Mouse (Mus musculus) liver, postnatal 0 days (tissue): ENCODE results near the gene Hps4. TPM values are rescaled to one million over a fixed set of nuclear protein-coding genes. Genes with fewer than 3 reads are reported as not detected.

Experiments used
- ATAC-seq: fragments of 200-750 bp; cut with Nextera tagmentation; 2 replicates; pipeline ENCODE4 v1.8.0; 2017; ENCODE audit warnings: mild to moderate bottlenecking, moderate library complexity
- DNase-seq: peaks from one replicate; pipeline ENCODE4 v3.0.0-alpha.2; 2016
- H3K27ac ChIP-seq: fragments of 300-500 bp; sonication (generic); 2 replicates; pipeline ENCODE4 v1.5.1; 2014; ENCODE audit warnings: antibody characterized with exemption, moderate library complexity, mild to moderate bottlenecking, low read depth
- H3K27me3 ChIP-seq: fragments of 300-500 bp; sonication (generic); 2 replicates; pipeline ENCODE4 v1.6.1; 2014; ENCODE audit warnings: low read length, control low read depth, mixed read lengths; ENCODE audit not compliant: insufficient read depth
- H3K36me3 ChIP-seq: fragments of 300-500 bp; sonication (generic); replicated peaks from 2 replicates; pipeline ENCODE4 v1.6.1; 2014; ENCODE audit warnings: mild to moderate bottlenecking, control low read depth, low read length, moderate library complexity, mixed read lengths; ENCODE audit not compliant: insufficient read depth
- H3K4me1 ChIP-seq: fragments of 300-500 bp; sonication (generic); 2 replicates; pipeline ENCODE4 v1.6.1; 2014; ENCODE audit warnings: antibody characterized with exemption, mild to moderate bottlenecking, control low read depth; ENCODE audit not compliant: insufficient read depth
- H3K4me2 ChIP-seq: fragments of 300-500 bp; sonication (generic); 2 replicates; pipeline ENCODE4 v1.6.1; 2014; ENCODE audit warnings: low read depth, mild to moderate bottlenecking, low read length, moderate library complexity, mixed read lengths
- H3K4me3 ChIP-seq: fragments of 300-500 bp; sonication (generic); 2 replicates; pipeline ENCODE4 v1.5.1; 2014; ENCODE audit warnings: low read depth, low read length
- H3K9ac ChIP-seq: fragments of 300-500 bp; sonication (generic); replicated peaks from 2 replicates; pipeline ENCODE4 v1.6.1; 2014; ENCODE audit warnings: mild to moderate bottlenecking, moderate library complexity
- H3K9me3 ChIP-seq: fragments of 300-500 bp; sonication (generic); 2 replicates; pipeline ENCODE4 v1.6.1; 2016; ENCODE audit warnings: mild to moderate bottlenecking, control low read depth, low read length, mixed read lengths
- CTCF ChIP-seq: sonication (generic); IDR thresholded peaks from 2 replicates; pipeline ENCODE4 v1.5.1; 2016; ENCODE audit warnings: antibody characterized with exemption, low read depth
- EP300 ChIP-seq: IDR thresholded peaks from 2 replicates; pipeline ENCODE4 v1.6.1; 2016; ENCODE audit warnings: antibody characterized with exemption, low read depth, mild to moderate bottlenecking
- WGBS: fragments of 180-500 bp; shearing (Covaris S2); extraction: QIAGEN DNeasy Blood & Tissue Kit; methylation state at CpG from one replicate; pipeline ENCODE4 v1.1.7; 2014; ENCODE audit not compliant: insufficient replicate concordance; 5-methylcytosine and 5-hydroxymethylcytosine counted together
- polyA plus RNA-seq: library from polyadenylated mRNA; unstranded; fragments of >200 nt; fragmentation: Nextera tagmentation; extraction: Ambion mirVana; gene quantifications from 2 replicates; pipeline ENCODE4 v1.2.1, GENCODE M21; 2015

Gene Hps4
- polyA plus RNA-seq, 1 experiment from 2014 or later: 11.5 TPM

DNA sequence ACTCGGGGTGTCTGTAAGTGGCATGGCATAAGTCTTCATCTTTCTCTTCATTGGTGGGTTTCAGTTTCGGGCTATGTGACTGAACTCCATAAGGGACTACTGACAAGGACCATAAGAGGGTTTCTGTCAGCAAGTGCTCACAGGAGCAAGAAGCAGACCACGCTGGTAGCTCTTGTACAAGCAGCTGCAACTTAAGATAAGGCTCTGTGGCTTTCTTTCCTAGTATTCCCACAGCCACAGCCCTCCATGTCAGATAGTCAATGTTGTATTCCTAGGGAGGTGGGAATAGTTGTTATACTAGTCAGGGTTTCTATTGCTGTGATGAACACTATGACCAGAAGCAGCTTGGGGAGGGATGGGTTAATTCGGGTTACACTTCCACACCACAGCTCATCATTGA, 16.6 kb downstream of the Hps4 start:
- 0 out of 2 replicates have a peak overlapping the region, but pooled peaks have one; percentile 1 for H3K27ac ChIP-seq
- peak; percentile 83 for ATAC-seq
- no peak overlapping the region for H3K9ac ChIP-seq
- H3K9me3 ChIP-seq: peaks cover 4% of the 10 kb centered on the region; the same call in 1 of the 2 replicates
- H3K4me1 ChIP-seq: 0 out of 2 replicates have a peak, but pooled peaks cover 5% of the 10 kb centered on the region
- no peaks in the 10 kb centered on the region for H3K27me3 ChIP-seq
- no peak overlapping the region for H3K4me3 ChIP-seq
- 0 out of 2 replicates have a peak overlapping the region, but pooled peaks have one; percentile 1 for H3K4me2 ChIP-seq
- TF ChIP-seq EP300: peak; percentile 88
- no peak for TF ChIP-seq CTCF
- H3K36me3 ChIP-seq: peaks cover 10% of the 10 kb centered on the region
- no peak for DNase-seq
- 49% methylated on average over 4 of the region's 4 CpGs for WGBS

- WGBS: 80% methylated on average over 3 of the region's 3 CpGs
- Histone ChIP-seq H3K4me2 (no peak overlapping the region), H3K9me3 (peaks cover 4% of the 10 kb centered on the region; the same call in 1 of the 2 replicates), H3K9ac (no peak overlapping the region), H3K36me3 (peaks cover 16% of the 10 kb centered on the region), H3K27me3 (no peaks in the 10 kb centered on the region), H3K4me1 (0 out of 2 replicates have a peak, but pooled peaks cover 5% of the 10 kb centered on the region), H3K4me3 (no peak overlapping the region), H3K27ac (0 out of 2 replicates have a peak overlapping the region, but pooled peaks have one; percentile 11)
- DNase-seq (no peak), ATAC-seq (no peak)
- no peak for TF ChIP-seq EP300
- no peak for TF ChIP-seq CTCF
These were observed 17.2 kb downstream of the Hps4 start for GRCm38 (mm10) chr5:112360077-112360476.

DNA sequence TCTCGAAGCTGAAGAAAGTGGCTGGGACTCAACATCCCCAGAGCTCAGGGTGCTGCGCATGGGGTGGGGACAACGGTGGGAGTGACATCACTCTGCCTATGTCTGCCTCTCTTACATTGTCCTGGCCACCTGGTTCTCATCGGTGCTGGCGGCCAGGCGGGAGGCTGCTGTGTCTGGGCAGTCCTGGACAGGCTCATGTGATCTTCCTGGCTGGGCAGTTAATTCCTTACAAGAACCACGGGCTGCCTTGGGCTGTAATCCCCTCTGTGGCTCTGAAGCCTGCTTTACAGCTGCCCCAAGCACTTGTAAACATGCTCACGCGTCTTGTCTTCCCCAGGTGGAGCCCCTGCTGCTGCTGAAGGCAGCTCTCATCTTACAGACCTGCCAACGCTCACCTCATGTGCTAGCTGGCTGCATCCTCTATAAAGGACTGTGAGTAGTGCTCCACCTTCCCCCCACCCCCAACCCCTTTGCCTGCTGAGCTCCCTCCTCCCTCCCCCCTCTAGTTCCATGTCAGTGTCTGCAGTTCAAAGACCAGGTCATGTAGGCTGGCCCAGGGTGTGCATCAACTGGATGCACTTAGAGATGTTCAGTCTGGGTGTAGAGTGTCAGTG, 21.4 kb downstream of the Hps4 start:
- Histone ChIP-seq H3K4me2 (no peak overlapping the region), H3K27me3 (no peaks in the 10 kb centered on the region), H3K4me1 (0 out of 2 replicates have a peak, but pooled peaks cover 5% of the 10 kb centered on the region), H3K36me3 (peaks cover 27% of the 10 kb centered on the region), H3K9me3 (peaks cover 4% of the 10 kb centered on the region; the same call in 1 of the 2 replicates), H3K4me3 (no peak overlapping the region), H3K9ac (no peak overlapping the region), H3K27ac (no peak overlapping the region)
- DNase-seq (no peak), ATAC-seq (no peak)
- TF ChIP-seq CTCF: no peak
- TF ChIP-seq EP300: no peak
- WGBS: 82% methylated on average over 10 of the region's 10 CpGs

DNA sequence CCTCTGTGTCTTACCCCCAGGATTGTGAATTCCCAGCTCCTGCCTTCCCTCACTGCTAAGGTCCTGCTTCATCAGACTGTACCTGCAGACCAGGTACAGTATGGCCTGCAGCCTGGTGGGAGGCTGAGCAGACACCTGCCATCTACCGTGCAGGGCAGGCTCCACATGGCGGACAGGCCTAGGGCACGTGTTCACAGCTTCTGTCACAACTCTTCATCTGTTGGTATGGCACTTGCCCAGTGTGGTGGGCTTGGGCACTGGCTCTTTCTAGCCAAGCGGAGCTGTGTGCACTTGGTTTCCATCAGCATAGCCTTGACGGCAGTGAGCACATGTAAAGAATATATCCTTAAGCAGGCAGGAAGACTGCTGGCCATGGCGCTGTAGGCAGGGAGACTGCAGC, 24.0 kb downstream of the Hps4 start:
- TF ChIP-seq CTCF (no peak), EP300 (no peak)
- H3K4me3 ChIP-seq: no peak overlapping the region
- H3K9ac ChIP-seq: no peak overlapping the region
- H3K27me3 ChIP-seq: no peaks in the 10 kb centered on the region
- H3K4me2 ChIP-seq: no peak overlapping the region
- DNase-seq (no peak), ATAC-seq (no peak)
- H3K36me3 ChIP-seq: peaks cover 25% of the 10 kb centered on the region
- WGBS: 86% methylated on average over 6 of the region's 6 CpGs
- H3K4me1 ChIP-seq: no peaks in the 10 kb centered on the region
- peaks cover 2% of the 10 kb centered on the region; the same call in 1 of the 2 replicates for H3K9me3 ChIP-seq
- no peak overlapping the region for H3K27ac ChIP-seq

GRCm38 (mm10) chr5:112367338-112367737, 24.5 kb downstream of the Hps4 start:
- no peak overlapping the region for H3K9ac ChIP-seq
- no peak overlapping the region for H3K27ac ChIP-seq
- no peak overlapping the region for H3K4me2 ChIP-seq
- no peak for DNase-seq
- WGBS: 78% methylated on average over 4 of the region's 4 CpGs
- H3K4me3 ChIP-seq: no peak overlapping the region
- H3K4me1 ChIP-seq: no peaks in the 10 kb centered on the region
- ATAC-seq: no peak
- H3K36me3 ChIP-seq: peaks cover 25% of the 10 kb centered on the region
- H3K27me3 ChIP-seq: no peaks in the 10 kb centered on the region
- H3K9me3 ChIP-seq: no peaks in the 10 kb centered on the region
- TF ChIP-seq CTCF (no peak), EP300 (no peak)

- peaks cover 26% of the 10 kb centered on the region for H3K36me3 ChIP-seq
- no peaks in the 10 kb centered on the region for H3K4me1 ChIP-seq
- H3K4me3 ChIP-seq: no peak overlapping the region
- H3K4me2 ChIP-seq: no peak overlapping the region
- TF ChIP-seq CTCF (no peak), EP300 (no peak)
- no peak overlapping the region for H3K9ac ChIP-seq
- 73% methylated on average over 12 of the region's 12 CpGs for WGBS
- no peaks in the 10 kb centered on the region for H3K9me3 ChIP-seq
- no peak overlapping the region for H3K27ac ChIP-seq
- DNase-seq: no peak
- no peak for ATAC-seq
- H3K27me3 ChIP-seq: no peaks in the 10 kb centered on the region
These were observed 25.0 kb downstream of the Hps4 start for GRCm38 (mm10) chr5:112367929-112368328.
